Mouse (Mus musculus) spleen, postnatal 14 days (tissue): Measurements from ENCODE around the gene Gm7075.
A peak's percentile ranks its signal among the peaks of the same experiment; 100 is the strongest.
"Not testable (repeated sequence)": the region's sequence is repeated elsewhere in the genome, so short reads cannot be mapped to it uniquely, and the experiment has no call there.

Experiments
- DNase-seq, 2 experiments: peaks; one replicate each; pipeline ENCODE4 v3.0.0; 2021 to 2022; ENCODE audit warnings: low spot score in 2 of 2

The Gm7075 gene

GRCm38 (mm10) chr10:63421739-63422735 lies at the start of gene Gm7075:
Gene Gm7075 (minus strand): TSS chr10:63421789.
- peak; percentile 61 to 70 for DNase-seq

GRCm38 (mm10) chr10:63460935-63461334 lies 39.3 kb upstream of the Gm7075 start:
- no peak for DNase-seq

GRCm38 (mm10) chr10:63457292-63458128 lies 35.9 kb upstream of the Gm7075 start:
- no peak for DNase-seq

GRCm38 (mm10) chr10:63455110-63455878 lies 33.7 kb upstream of the Gm7075 start:
- no peak for DNase-seq

GRCm38 (mm10) chr10:63453926-63454325 lies 32.3 kb upstream of the Gm7075 start:
- no peak for DNase-seq

- not testable (repeated sequence) for DNase-seq
Observed at GRCm38 (mm10) chr10:63444602-63445387, 23.2 kb upstream of the Gm7075 start.

- DNase-seq: no peak
Observed at GRCm38 (mm10) chr10:63439694-63440228, 18.2 kb upstream of the Gm7075 start.

- DNase-seq: no peak
Observed at GRCm38 (mm10) chr10:63438736-63439262, 17.2 kb upstream of the Gm7075 start.

GRCm38 (mm10) chr10:63432887-63433286 lies 11.3 kb upstream of the Gm7075 start:
- no peak for DNase-seq

GRCm38 (mm10) chr10:63432099-63432498 lies 10.5 kb upstream of the Gm7075 start:
- no peak for DNase-seq

- DNase-seq: no peak
Observed at GRCm38 (mm10) chr10:63431221-63431736, 9.7 kb upstream of the Gm7075 start.

- peak; percentile 75 to 83 for DNase-seq
Observed at GRCm38 (mm10) chr10:63429785-63430305, 8.3 kb upstream of the Gm7075 start, which contains the start of gene Ctnna3. Gene Ctnna3 (plus strand): TSS chr10:63430098.

GRCm38 (mm10) chr10:63429380-63429779 lies 7.8 kb upstream of the Gm7075 start:
- DNase-seq: peak; percentile 100

GRCm38 (mm10) chr10:63429023-63429340 lies 7.4 kb upstream of the Gm7075 start:
- no peak for DNase-seq

- DNase-seq: no peak
Observed at GRCm38 (mm10) chr10:63428243-63429022, 6.8 kb upstream of the Gm7075 start.

GRCm38 (mm10) chr10:63427146-63427545 lies 5.6 kb upstream of the Gm7075 start:
- DNase-seq: no peak

GRCm38 (mm10) chr10:63424475-63424814 lies 2.9 kb upstream of the Gm7075 start:
- peak in 1 of 2 experiments; percentile 53 for DNase-seq

GRCm38 (mm10) chr10:63423591-63424474 lies 2.2 kb upstream of the Gm7075 start:
- no peak for DNase-seq
